Mouse (Mus musculus) right cerebral cortex, adult 18-20 months (tissue): Measurements from ENCODE around the gene Upk3a.

Experiments
- DNase-seq: peaks from one replicate; pipeline ENCODE4 v3.0.0; 2022; ENCODE audit warnings: mixed read lengths

The Upk3a gene

DNA sequence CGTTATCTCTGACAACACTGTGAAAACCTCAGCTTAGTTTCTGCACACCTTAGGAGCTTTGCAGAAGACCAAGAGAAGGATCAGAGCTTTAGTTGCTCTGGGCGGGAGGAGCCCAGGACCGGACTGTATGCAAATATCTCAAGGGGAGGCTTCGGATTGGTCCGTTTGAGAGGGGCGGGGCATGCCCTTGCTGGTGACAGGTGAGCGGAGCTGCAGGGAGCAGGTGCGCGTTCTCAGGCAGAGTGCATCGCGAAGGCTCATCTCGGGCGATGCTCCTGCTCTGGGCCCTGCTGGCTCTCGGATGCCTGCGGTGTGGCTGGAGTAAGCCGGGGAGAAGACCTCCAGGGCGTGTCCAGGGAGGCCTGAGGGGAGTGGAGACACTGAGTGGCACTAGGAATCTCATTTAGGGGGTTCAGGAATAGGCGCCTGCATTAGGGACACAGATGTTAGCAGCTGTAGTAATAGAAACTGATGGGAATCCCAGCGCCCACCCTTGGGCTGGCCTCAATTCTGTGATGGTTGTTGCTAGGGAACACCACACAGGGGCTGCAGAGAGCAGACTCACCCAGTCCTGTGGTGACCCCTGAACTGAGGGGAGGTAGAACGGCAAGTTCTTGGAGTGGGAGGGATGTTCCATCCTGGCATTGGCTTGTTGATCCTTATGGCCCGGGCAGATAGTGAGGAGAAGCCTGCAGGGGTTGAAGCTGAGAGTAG lies at the start of gene Upk3a:
Gene Upk3a (plus strand): TSS at position 191 of the 714 bp plus-strand sequence.
- DNase-seq = no peak

- no peak for DNase-seq
Observed at GRCm38 (mm10) chr15:84968534-84968933, 48.4 kb upstream of the Upk3a start.

DNA sequence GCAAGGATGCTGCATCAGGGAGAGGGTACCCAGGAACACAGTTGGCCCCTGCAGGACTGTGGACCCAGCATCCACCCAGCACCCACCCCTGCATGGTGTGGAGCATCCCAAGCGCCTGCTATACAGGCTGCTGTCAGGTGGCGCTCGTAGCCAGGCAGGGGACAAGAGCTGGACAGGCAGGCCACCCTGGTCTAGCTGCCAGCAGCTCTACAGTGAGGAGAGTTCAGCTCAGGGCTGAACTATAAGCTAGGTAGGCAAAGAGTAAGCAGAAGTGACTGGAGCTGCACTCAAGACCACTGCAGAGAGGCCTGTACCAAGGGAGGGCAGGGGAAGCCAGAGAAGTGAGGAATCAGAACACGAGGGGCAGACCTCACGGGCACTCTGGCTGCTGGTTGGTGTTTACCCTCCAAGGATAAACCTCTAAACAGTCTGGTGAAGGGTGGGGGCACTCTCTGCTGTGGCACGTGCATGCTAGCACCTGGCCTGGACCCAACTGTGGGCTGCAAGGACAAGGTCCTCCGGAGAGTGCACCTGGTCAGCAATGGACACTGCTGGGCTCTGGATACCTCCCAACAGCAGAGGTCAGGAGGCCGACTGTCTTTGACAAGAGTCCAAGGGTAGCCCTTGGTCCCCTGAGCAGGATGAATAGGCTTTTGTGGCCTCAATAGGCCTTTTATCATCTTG lies 43.9 kb upstream of the Upk3a start:
- DNase-seq = no peak

GRCm38 (mm10) chr15:84973544-84973871 lies 43.4 kb upstream of the Upk3a start:
- peak; percentile 60 for DNase-seq

- peak; percentile 91 for DNase-seq
Observed at GRCm38 (mm10) chr15:84975729-84976128, 41.2 kb upstream of the Upk3a start.

- peak; percentile 53 for DNase-seq
Observed at GRCm38 (mm10) chr15:84981609-84982313, 35.2 kb upstream of the Upk3a start.

DNA sequence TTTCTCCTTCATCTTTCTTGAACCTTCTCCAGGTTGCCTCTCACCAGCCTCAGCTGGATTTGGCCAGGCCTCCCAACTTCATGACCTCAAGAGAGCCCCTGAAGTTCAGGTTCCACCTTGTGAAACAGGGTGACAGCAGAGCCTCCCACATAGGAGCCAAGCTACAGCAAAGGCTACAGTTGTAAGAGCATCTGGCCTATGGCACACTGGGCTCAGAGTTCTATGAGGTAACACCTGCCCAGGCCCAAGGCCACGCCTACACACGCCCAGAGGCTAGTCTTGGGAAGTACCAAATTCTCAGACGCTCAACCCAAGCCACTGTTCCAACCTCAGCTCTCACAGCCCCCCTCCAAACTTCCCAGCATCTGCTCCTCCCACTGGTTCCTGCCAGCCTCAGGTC lies 34.1 kb upstream of the Upk3a start:
- no peak for DNase-seq

- no peak for DNase-seq
Observed at GRCm38 (mm10) chr15:84983721-84984120, 33.2 kb upstream of the Upk3a start.

- DNase-seq = peak; percentile 37
Observed at GRCm38 (mm10) chr15:84985516-84986160, 31.3 kb upstream of the Upk3a start.

GRCm38 (mm10) chr15:84986171-84987019 lies 30.5 kb upstream of the Upk3a start:
- no peak for DNase-seq

- DNase-seq = no peak
Observed at GRCm38 (mm10) chr15:84987020-84987815, 29.7 kb upstream of the Upk3a start.

DNA sequence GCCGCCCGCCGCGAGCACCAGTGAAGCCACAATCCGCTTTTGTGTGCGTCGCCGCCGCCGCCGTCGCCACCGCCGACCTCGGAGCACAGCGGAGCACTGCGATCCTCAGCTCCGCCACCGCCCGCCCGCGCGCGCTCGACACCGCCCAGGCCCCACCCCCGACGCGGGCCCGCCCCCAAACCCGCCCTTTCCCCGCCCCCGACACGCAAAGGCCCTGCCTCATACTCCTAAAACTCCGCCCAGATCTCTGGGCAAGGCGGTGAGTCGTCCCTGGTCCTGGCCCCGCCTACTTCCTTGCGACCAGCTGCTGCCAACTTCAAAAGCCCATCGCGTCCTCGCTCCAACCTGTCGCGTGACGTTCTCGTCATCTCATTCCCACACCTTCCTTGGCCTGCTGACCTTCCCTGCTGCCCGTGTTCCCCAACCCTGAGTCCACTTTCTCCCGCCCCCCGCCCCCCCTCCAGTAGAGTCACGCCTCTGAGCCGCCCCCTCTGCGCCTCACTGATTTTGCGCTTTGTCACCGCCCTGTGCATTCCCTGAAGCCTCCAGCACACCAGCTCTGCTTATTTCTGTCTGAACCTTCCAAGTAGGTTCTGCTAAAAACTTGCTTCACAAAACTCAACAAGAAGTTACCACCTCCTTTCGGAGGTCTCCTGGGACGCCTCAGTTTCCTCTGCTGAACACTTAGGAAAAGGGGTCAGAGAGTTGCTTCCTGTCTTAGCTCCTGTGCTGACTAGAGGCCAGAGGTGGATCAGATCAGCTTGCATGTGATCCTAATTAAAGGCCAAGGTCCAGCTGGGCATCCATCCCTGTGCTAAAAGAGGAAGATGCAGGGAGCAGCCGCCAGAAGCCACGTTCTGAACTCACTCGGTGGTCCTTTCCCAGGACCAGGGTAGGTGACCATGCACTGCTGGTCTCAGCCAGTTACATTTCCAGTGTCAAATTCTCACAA lies 28.8 kb upstream of the Upk3a start, which contains the start of gene 5031439G07Rik:
Gene 5031439G07Rik (minus strand): TSS at position 678 of the 952 bp plus-strand sequence.
- peak; percentile 91 for DNase-seq

DNA sequence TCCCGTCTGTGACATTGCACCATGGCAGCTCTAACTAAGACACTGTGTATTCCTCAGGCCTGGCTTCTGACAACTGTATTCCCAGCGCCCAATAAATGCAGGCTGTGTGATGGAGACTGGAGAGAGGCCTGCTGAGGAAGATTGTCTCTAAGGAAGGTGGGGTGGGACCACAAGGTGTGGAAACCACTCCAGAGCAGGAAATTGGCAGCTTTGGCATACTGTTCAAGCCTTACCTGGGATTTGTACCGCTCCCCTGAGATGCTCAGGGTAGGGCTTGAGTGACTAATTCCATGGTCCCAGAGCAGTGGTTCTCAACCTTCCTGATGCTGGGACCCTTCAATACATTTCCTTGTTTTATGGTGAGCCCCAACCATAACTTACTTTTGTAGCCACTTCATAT lies 27.8 kb upstream of the Upk3a start:
- DNase-seq = no peak

DNA sequence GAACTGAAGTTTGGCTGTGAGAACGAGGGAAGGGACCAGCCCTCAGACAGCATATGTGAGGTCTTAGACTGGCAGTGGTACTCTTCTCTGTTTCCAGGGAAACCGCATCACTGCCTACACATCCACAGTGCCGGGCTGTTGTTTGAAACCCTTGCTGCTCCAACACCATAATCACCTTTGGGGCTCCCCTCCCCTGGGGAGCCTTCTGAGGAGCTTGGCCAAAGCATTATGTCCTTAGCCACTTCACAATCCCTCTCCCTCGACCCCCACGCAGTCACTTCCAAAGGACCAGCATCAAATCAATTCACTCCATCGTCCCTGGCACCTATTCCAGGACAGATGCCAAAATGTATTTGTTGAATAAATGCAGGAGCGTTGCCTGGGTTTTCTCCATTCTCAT lies 27.2 kb upstream of the Upk3a start:
- peak; percentile 50 for DNase-seq

DNA sequence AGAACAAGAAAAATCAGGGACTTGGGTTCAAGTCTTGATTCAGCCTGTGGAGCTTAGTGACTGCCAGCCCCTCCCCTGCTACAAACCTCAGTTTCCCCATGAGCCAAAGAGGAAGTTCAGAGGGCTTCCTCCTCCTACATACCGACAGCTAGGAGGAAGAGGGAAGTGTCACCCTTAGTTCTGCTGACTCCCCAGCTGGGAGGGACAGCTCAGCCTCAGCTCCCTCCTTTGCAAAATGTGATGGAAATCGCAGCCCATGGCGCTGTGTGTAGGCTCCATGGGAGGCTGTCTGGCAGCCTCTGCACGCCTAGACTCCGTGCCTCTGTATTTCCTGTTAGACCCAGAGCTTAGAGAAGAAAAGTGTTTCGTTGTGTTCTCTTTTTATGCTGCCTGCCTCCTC lies 22.4 kb upstream of the Upk3a start:
- DNase-seq = peak; percentile 46

GRCm38 (mm10) chr15:84995041-84995440 lies 21.9 kb upstream of the Upk3a start:
- no peak for DNase-seq

DNA sequence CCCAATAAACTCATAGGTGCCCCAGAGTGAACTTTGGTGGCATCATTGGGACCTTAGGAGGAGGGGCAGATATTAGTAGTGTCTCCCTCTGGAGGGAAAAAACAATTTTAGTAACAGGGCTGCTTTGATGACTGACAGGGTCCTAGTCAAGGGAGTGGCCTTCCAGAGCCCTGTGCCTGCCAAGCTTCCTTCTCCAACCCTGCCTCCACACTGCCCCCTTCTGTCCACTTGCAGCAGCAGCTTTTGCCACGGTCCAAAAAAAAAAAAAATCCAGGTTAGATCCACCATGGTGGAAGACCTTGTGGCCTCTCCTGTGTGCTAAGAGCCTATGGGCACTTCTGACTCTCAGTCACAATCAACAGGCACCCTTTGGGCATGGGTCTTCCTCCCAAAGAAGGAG lies 21.0 kb upstream of the Upk3a start:
- DNase-seq = peak; percentile 46

GRCm38 (mm10) chr15:84997768-84998454 lies 19.0 kb upstream of the Upk3a start:
- DNase-seq = peak; percentile 91

DNA sequence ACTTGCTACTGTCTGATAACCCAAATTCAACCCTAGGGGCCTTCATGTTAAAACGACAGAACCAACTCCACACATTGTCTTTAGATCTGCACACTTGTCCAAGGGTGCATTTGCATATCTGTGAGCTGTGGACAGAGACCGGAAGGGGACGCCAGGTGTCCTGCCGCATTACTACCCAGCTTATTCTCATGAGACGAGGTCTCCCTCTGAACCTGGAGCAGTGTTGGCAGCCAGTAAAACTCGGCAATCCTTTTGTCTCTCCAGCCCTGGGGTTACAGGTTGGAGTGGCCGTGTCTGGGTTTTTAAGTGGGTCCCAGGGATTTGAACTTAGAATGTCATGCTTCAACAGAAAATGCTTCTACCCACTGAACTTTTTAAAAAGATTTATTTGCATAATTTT lies 17.0 kb upstream of the Upk3a start:
- DNase-seq = no peak
